In genomic region chr8:83568128-83568527, GRCm38 (mm10) we compare ENCODE assay signal across 11 mouse cellular contexts. TPM values are rescaled to one million over a fixed set of nuclear protein-coding genes. Genes with fewer than 3 reads are reported as not detected.
DNase-seq lines count a peak whose midpoint lies in the region; ATAC-seq and TF ChIP-seq lines count a peak whose summit lies in the region.
"Had no signal": no experiment of that assay in that cellular context is flagged by ENCODE, and none has a peak within 500 bp of the region (broad histone marks: within the 10 kb centered on the region; RNA-seq: fewer than 3 reads in every experiment).

No protein-coding gene starts in this region.

- no peak for TF ChIP-seq EP300 in heart, postnatal 0 days (IDR thresholded peaks at IDR 0.05; ENCODE audit: low read depth)

- no peak for TF ChIP-seq CTCF in heart, postnatal 0 days (IDR thresholded peaks at IDR 0.05; ENCODE audit: low read depth)

- H3K4me1 ChIP-seq in megakaryocyte, embryonic 14.5 days: peaks cover 70% of the 10 kb centered on the region
- peaks cover 20% of the 10 kb centered on the region for H3K4me1 ChIP-seq in heart, postnatal 0 days (ENCODE audit: control insufficient read depth, insufficient read depth)
- peaks cover 21% of the 10 kb centered on the region for H3K4me1 ChIP-seq in midbrain, embryonic 15.5 days

- H3K27me3 ChIP-seq in megakaryocyte, embryonic 14.5 days (replicated peaks): no peaks in the 10 kb centered on the region
- H3K27me3 ChIP-seq in heart, postnatal 0 days (ENCODE audit: control insufficient read depth, insufficient read depth, low read length): no peaks in the 10 kb centered on the region
- H3K27me3 ChIP-seq in midbrain, embryonic 15.5 days (replicated peaks): no peaks in the 10 kb centered on the region

- H3K27ac ChIP-seq in heart, postnatal 0 days (ENCODE audit: low read depth): no peak overlapping the region
- no peak overlapping the region for H3K27ac ChIP-seq in midbrain, embryonic 15.5 days

- peak; percentile 8 for DNase-seq in cerebellum, adult 8-10 months
- no peak for DNase-seq in cerebellum, postnatal 4 days (ENCODE audit: low spot score in 2 of 2)
- no peak for DNase-seq in heart, postnatal 0 days (ENCODE audit: low spot score)
- no peak for DNase-seq in spleen, adult 12 weeks (ENCODE audit: low spot score)
- no peak for DNase-seq in gastrocnemius, postnatal 4 days (ENCODE audit: low spot score in 2 of 2)
- DNase-seq: lung, adult 2 months had no signal

- 62% methylated on average over 5 of the region's 5 CpGs for WGBS in heart, postnatal 0 days
- WGBS in midbrain, embryonic 15.5 days: 71% methylated on average over 5 of the region's 5 CpGs

- H3K9me3 ChIP-seq in megakaryocyte, embryonic 14.5 days: no peaks in the 10 kb centered on the region
- no peaks in the 10 kb centered on the region for H3K9me3 ChIP-seq in heart, postnatal 0 days (replicated peaks; ENCODE audit: control insufficient read depth, low read length)
- H3K9me3 ChIP-seq in midbrain, embryonic 15.5 days: no peaks in the 10 kb centered on the region

- H3K36me3 ChIP-seq in megakaryocyte, embryonic 14.5 days (replicated peaks; ENCODE audit: low read length): peaks cover 43% of the 10 kb centered on the region
- peaks cover 45% of the 10 kb centered on the region for H3K36me3 ChIP-seq in heart, postnatal 0 days (replicated peaks; ENCODE audit: control insufficient read depth, insufficient read depth, low read length)
- H3K36me3 ChIP-seq in midbrain, embryonic 15.5 days (replicated peaks): peaks cover 19% of the 10 kb centered on the region

- H3K9ac ChIP-seq in heart, postnatal 0 days (replicated peaks; ENCODE audit: low read depth, low read length): peak overlapping the region; percentile 75; the same call in 1 of the 2 replicates
- H3K9ac ChIP-seq in midbrain, embryonic 15.5 days: no peak overlapping the region

- ATAC-seq in megakaryocyte, adult 5-6 weeks (ENCODE audit: poor library complexity, severe bottlenecking): no peak
- ATAC-seq in heart, postnatal 0 days (ENCODE audit: insufficient read depth, low read depth): no peak
- no peak for ATAC-seq in midbrain, embryonic 15.5 days (replicated peaks)

- H3K4me2 ChIP-seq in heart, postnatal 0 days (ENCODE audit: low read depth, low read length): peak overlapping the region; percentile 90
- peak overlapping the region; percentile 84; the same call in 1 of the 2 replicates for H3K4me2 ChIP-seq in midbrain, embryonic 15.5 days

- H3K4me3 ChIP-seq in megakaryocyte, embryonic 14.5 days (replicated peaks): peak overlapping the region; percentile 69
- no peak overlapping the region for H3K4me3 ChIP-seq in heart, postnatal 0 days (ENCODE audit: low read depth, low read length)
- 0 out of 2 replicates have a peak overlapping the region, but pooled peaks have one; percentile 83 for H3K4me3 ChIP-seq in midbrain, embryonic 15.5 days

RNA-seq across cellular contexts. Expression of gene Ndufb7, which starts 1.7 kb away (rescaled TPM):
- polyA plus RNA-seq in megakaryocyte, embryonic 14.5 days (2012; ENCODE audit: insufficient read depth, low replicate concordance): 84.7 and 511 TPM in 2 replicates
- 132 and 161 TPM in 2 replicates for total RNA-seq in megakaryocyte, adult 5-6 weeks (2015)
- 205 and 227 TPM in 2 replicates for total RNA-seq in megakaryocyte, adult 5-6 weeks (2017)
- total RNA-seq in heart, postnatal 0 days (2014; rRNA removed; ENCODE audit: low replicate concordance): 431 and 682 TPM in 2 replicates
- 1,145 and 1,161 TPM in 2 replicates for polyA plus RNA-seq in heart, postnatal 0 days (2015; fragmentation: Nextera tagmentation; extraction: Ambion mirVana)
- 336 and 348 TPM in 2 replicates for polyA plus RNA-seq in midbrain, embryonic 15.5 days (2015; fragmentation: Nextera tagmentation; extraction: Ambion mirVana)
- 100 to 1,000 TPM; 366 to 378 TPM for total RNA-seq in gastrocnemius, postnatal 4 days (2021)

RNA-seq across cellular contexts. Expression of gene Olfr370, which starts 32.5 kb away (rescaled TPM):
- polyA plus RNA-seq in megakaryocyte, embryonic 14.5 days (2012; ENCODE audit: insufficient read depth, low replicate concordance): not detected in 2 replicates
- total RNA-seq in megakaryocyte, adult 5-6 weeks (2015): not detected in 2 replicates
- not detected in 2 replicates for total RNA-seq in megakaryocyte, adult 5-6 weeks (2017)
- not detected in 2 replicates for total RNA-seq in heart, postnatal 0 days (2014; rRNA removed; ENCODE audit: low replicate concordance)
- not detected in 2 replicates for polyA plus RNA-seq in heart, postnatal 0 days (2015; fragmentation: Nextera tagmentation; extraction: Ambion mirVana)
- polyA plus RNA-seq in midbrain, embryonic 15.5 days (2015; fragmentation: Nextera tagmentation; extraction: Ambion mirVana): not detected in 2 replicates
- total RNA-seq in gastrocnemius, postnatal 4 days (2021): not detected
- total RNA-seq: heart, adult 2 months had no signal
- polyA plus RNA-seq: C2C12; heart, adult 2 months; lung, adult 2 months had no signal

RNA-seq across cellular contexts. Expression of gene Tecr, which starts 39.6 kb away (rescaled TPM):
- polyA plus RNA-seq in megakaryocyte, embryonic 14.5 days (2012; ENCODE audit: insufficient read depth, low replicate concordance): 406 and 513 TPM in 2 replicates
- total RNA-seq in megakaryocyte, adult 5-6 weeks (2015): 282 and 314 TPM in 2 replicates
- total RNA-seq in megakaryocyte, adult 5-6 weeks (2017): 248 and 255 TPM in 2 replicates
- total RNA-seq in heart, postnatal 0 days (2014; rRNA removed; ENCODE audit: low replicate concordance): 253 and 327 TPM in 2 replicates
- 380 and 391 TPM in 2 replicates for polyA plus RNA-seq in heart, postnatal 0 days (2015; fragmentation: Nextera tagmentation; extraction: Ambion mirVana)
- 1,118 and 1,124 TPM in 2 replicates for polyA plus RNA-seq in midbrain, embryonic 15.5 days (2015; fragmentation: Nextera tagmentation; extraction: Ambion mirVana)
- 100 to 1,000 TPM; 276 to 303 TPM for total RNA-seq in gastrocnemius, postnatal 4 days (2021)

RNA-seq across cellular contexts. Expression of gene Dnajb1, which starts 39.9 kb away (rescaled TPM):
- polyA plus RNA-seq in megakaryocyte, embryonic 14.5 days (2012; ENCODE audit: insufficient read depth, low replicate concordance): 23.3 and 30.5 TPM in 2 replicates
- total RNA-seq in megakaryocyte, adult 5-6 weeks (2015): 40.0 and 40.7 TPM in 2 replicates
- total RNA-seq in megakaryocyte, adult 5-6 weeks (2017): 26.4 and 34.4 TPM in 2 replicates
- 17.6 and 21.3 TPM in 2 replicates for total RNA-seq in heart, postnatal 0 days (2014; rRNA removed; ENCODE audit: low replicate concordance)
- polyA plus RNA-seq in heart, postnatal 0 days (2015; fragmentation: Nextera tagmentation; extraction: Ambion mirVana): 23.3 and 26.7 TPM in 2 replicates
- 65.2 and 65.5 TPM in 2 replicates for polyA plus RNA-seq in midbrain, embryonic 15.5 days (2015; fragmentation: Nextera tagmentation; extraction: Ambion mirVana)
- total RNA-seq in gastrocnemius, postnatal 4 days (2021): 10 to 100 TPM; 17.7 to 20.6 TPM
